Mouse (Mus musculus) intestine, embryonic 14.5 days (tissue): ENCODE results near the gene Wfdc18. TPM values are rescaled to one million over a fixed set of nuclear protein-coding genes. Genes with fewer than 3 reads are reported as not detected.

Source experiments
- ATAC-seq: fragments of 200-750 bp; cut with Nextera tagmentation; replicated peaks from 2 replicates; pipeline ENCODE4 v1.8.0; 2017; ENCODE audit warnings: low read depth, moderate number of reproducible peaks, moderate TSS enrichment, moderate library complexity; ENCODE audit not compliant: low FRiP score, low TSS enrichment
- DNase-seq: peaks from one replicate; pipeline ENCODE4 v3.0.0-alpha.2; 2018; ENCODE audit warnings: low spot score
- H3K27ac ChIP-seq: fragments of 300-500 bp; sonication (generic); 2 replicates; pipeline ENCODE4 v1.5.1; 2014; ENCODE audit warnings: low read depth, mild to moderate bottlenecking, control low read depth
- H3K27me3 ChIP-seq: fragments of 300-500 bp; sonication (generic); replicated peaks from 2 replicates; pipeline ENCODE4 v1.6.1; 2014; ENCODE audit warnings: low read length, control low read depth; ENCODE audit not compliant: control insufficient read depth, insufficient read depth
- H3K36me3 ChIP-seq: fragments of 300-500 bp; sonication (generic); 2 replicates; pipeline ENCODE4 v1.6.1; 2014; ENCODE audit warnings: low read length, control low read depth; ENCODE audit not compliant: control insufficient read depth, insufficient read depth
- H3K4me1 ChIP-seq: fragments of 300-500 bp; sonication (generic); replicated peaks from 2 replicates; pipeline ENCODE4 v1.6.1; 2014; ENCODE audit warnings: low read length, control low read depth, mixed read lengths; ENCODE audit not compliant: control insufficient read depth, insufficient read depth
- H3K4me2 ChIP-seq: fragments of 300-500 bp; sonication (generic); 2 replicates; pipeline ENCODE4 v1.6.1; 2014; ENCODE audit warnings: low read length
- H3K4me3 ChIP-seq: fragments of 300-500 bp; sonication (generic); 2 replicates; pipeline ENCODE4 v1.5.1; 2014; ENCODE audit warnings: low read depth, low read length, control low read depth, mixed read lengths
- H3K9ac ChIP-seq: fragments of 300-500 bp; sonication (generic); 2 replicates; pipeline ENCODE4 v1.6.1; 2014; ENCODE audit warnings: mild to moderate bottlenecking, low read length
- H3K9me3 ChIP-seq: fragments of 300-500 bp; sonication (generic); 2 replicates; pipeline ENCODE4 v1.6.1; 2016; ENCODE audit warnings: low read length, control low read depth; ENCODE audit not compliant: control insufficient read depth
- WGBS: fragments of 180-500 bp; shearing (Covaris S2); extraction: QIAGEN DNeasy Blood & Tissue Kit; methylation state at CpG from one replicate; pipeline ENCODE4 v1.1.7; 2014; 5-methylcytosine and 5-hydroxymethylcytosine counted together
- polyA plus RNA-seq: library from polyadenylated mRNA; unstranded; fragments of >200 nt; fragmentation: Nextera tagmentation; extraction: Ambion mirVana; gene quantifications from 2 replicates; pipeline ENCODE4 v1.2.1, GENCODE M21; 2014

Gene Wfdc18
- polyA plus RNA-seq, 1 experiment from 2014 or later: not detected

DNA sequence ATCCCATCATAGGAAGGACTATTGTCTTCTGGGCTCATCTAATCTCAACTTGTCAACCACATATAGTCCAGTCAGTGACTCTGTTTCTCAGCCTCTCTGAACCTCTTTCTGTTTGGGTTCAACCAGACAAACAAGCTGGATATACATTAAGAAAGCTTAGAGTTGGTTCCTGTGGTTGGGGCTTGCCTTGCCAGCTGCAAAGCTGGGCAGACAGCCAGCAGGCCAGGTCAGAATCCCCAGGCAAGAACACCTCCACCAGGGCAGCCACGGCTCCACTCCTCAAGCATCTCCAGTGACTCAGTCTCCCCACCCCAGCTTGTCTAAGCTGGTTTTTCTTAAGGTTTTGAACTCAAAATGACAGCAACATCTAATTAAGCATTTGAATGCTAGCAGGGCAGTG, 3.9 kb downstream of the Wfdc18 start:
- ATAC-seq (no peak), DNase-seq (no peak)
- H3K4me1 ChIP-seq: no peaks in the 10 kb centered on the region
- no peak overlapping the region for H3K4me2 ChIP-seq
- no peak overlapping the region for H3K9ac ChIP-seq
- no peaks in the 10 kb centered on the region for H3K36me3 ChIP-seq
- no peaks in the 10 kb centered on the region for H3K27me3 ChIP-seq
- no peak overlapping the region for H3K4me3 ChIP-seq
- H3K27ac ChIP-seq: no peak overlapping the region
- 74% methylated on average over 1 of the region's 1 CpGs for WGBS
- H3K9me3 ChIP-seq: no peaks in the 10 kb centered on the region

DNA sequence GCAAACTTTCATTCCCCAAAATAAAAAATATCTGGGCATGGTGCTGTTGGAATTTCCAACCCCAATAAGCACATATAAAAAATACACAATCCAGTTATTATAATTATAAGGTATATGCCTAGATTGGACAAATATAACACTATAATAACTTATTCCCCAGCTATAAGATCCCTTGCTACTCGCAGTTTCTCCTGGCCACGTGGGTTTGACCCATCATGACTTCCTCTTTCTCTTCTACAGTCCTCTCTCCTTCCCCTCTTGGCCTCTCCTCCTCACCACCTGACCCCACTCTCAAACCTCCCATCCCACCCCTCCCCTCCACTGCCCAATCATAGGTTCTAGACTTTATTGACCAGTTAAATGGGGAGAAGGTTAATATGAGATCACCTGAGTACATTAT, 5.1 kb downstream of the Wfdc18 start:
- DNase-seq: no peak
- no peaks in the 10 kb centered on the region for H3K9me3 ChIP-seq
- no peaks in the 10 kb centered on the region for H3K27me3 ChIP-seq
- no peaks in the 10 kb centered on the region for H3K36me3 ChIP-seq
- 76% methylated on average over 2 of the region's 2 CpGs for WGBS
- H3K4me1 ChIP-seq: no peaks in the 10 kb centered on the region
- H3K27ac ChIP-seq: no peak overlapping the region
- H3K9ac ChIP-seq: no peak overlapping the region
- no peak for ATAC-seq
- H3K4me2 ChIP-seq: no peak overlapping the region
- H3K4me3 ChIP-seq: no peak overlapping the region

DNA sequence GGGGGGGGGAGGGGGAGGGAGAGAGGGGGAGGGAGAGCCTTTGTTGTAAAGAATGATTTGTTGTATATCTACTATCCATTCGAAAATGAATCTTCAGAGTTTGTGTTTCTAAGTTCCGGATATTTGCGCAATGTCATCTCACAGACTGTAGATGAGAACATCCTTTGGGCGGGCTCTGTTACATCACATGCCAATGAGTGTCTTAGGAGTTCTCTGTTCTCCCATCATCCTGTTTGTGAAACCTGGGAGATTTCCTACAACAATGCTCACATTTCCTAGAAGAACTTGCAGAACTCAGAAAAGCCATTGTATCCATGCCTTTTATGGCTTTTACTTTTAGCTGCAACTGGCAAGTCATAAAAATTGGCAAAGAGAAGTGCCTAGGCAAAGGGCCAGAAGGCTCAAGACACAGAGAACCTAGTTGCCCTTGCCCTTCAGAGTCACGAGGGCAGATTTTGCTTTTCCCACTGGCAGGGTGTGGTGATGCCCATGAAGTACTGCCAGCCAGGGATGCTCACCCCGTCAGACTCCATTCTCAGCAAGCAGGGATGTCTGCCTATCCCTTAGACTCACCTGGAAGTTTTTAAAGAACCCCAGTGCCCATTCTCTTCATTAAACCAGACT, 8.3 kb downstream of the Wfdc18 start:
- H3K9me3 ChIP-seq: no peaks in the 10 kb centered on the region
- no peak overlapping the region for H3K27ac ChIP-seq
- 88% methylated on average over 6 of the region's 6 CpGs for WGBS
- H3K4me3 ChIP-seq: no peak overlapping the region
- ATAC-seq: no peak
- DNase-seq: no peak
- H3K9ac ChIP-seq: no peak overlapping the region
- no peak overlapping the region for H3K4me2 ChIP-seq
- H3K27me3 ChIP-seq: no peaks in the 10 kb centered on the region
- H3K4me1 ChIP-seq: no peaks in the 10 kb centered on the region
- no peaks in the 10 kb centered on the region for H3K36me3 ChIP-seq

DNA sequence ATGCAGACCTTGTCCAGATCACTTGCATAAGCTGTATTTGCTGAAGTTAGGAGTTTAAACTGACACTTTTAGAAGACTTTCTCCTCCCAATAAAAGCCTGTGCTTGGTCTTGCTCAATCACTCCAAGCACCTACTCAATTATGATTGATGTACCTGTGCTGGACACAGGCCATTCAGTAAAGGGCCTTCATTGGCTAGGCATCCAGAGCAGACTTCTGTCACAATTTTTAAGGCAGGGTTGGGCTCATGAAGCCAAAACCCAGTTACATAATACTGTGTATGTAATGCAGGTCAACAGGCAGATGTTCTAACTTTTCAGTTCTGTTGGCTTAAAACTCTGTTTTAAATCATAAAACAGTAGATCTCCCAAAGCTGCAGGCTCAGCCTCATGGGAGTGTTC, 12.0 kb downstream of the Wfdc18 start:
- no peak for ATAC-seq
- Histone ChIP-seq H3K4me1 (no peaks in the 10 kb centered on the region), H3K36me3 (no peaks in the 10 kb centered on the region), H3K27me3 (no peaks in the 10 kb centered on the region), H3K4me2 (no peak overlapping the region), H3K4me3 (no peak overlapping the region), H3K27ac (no peak overlapping the region), H3K9ac (no peak overlapping the region), H3K9me3 (no peaks in the 10 kb centered on the region)
- no peak for DNase-seq

DNA sequence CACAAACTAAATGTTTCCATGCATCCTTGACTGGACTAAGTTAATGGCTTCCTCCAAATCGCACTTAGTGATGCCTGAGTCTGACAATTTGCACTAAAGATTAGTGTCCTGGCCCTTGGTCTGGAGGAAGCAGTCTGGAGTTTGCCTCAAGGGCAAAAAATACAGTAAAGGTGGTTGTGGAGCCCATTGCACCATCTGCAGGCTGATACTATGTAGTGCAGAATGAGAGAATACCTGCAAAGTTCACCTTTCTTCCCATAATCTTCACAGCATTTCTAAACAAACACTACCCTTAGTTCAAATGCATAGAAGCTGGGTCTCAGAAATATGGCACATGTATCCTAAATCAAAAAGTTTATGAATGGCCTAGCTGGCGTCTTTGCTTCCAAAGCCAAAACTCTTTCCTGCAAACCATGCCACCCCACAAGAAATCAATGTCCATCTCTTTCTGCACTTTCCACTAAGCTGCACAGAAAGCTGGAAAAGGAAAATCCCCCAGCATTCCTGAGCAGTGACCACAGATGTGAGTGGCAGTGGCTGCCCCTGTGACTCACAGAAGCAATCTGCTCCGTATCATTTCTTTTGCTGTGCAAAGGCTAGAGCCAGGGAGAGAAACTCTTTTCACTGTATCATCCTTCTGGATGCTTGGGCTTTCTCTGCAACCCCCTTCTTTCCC, 20.1 kb downstream of the Wfdc18 start:
- Histone ChIP-seq H3K4me2 (no peak overlapping the region), H3K27me3 (no peaks in the 10 kb centered on the region), H3K9me3 (no peaks in the 10 kb centered on the region), H3K36me3 (no peaks in the 10 kb centered on the region), H3K9ac (no peak overlapping the region), H3K27ac (no peak overlapping the region), H3K4me3 (no peak overlapping the region), H3K4me1 (no peaks in the 10 kb centered on the region)
- no peak for DNase-seq
- WGBS: 61% methylated on average over 3 of the region's 3 CpGs
- no peak for ATAC-seq

DNA sequence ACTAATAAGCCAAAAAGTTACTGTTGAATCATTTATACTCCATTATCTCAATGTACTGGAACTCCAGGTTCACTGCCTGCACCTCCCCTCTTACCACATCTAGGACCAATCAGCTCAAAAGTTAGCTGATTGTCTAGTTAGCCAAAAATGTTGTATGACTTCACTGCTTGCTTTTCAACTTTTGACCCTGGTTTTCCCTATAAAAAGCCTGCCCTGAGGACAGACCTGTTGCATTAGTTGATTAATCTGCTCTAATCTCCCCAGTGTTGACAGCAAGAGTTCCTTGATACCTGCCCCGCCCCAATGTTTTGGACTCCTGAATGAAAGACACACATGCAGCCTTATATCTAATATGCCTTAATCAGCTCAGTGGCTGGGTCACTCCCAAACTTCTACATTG, 22.3 kb downstream of the Wfdc18 start:
- H3K36me3 ChIP-seq: no peaks in the 10 kb centered on the region
- no peaks in the 10 kb centered on the region for H3K4me1 ChIP-seq
- ATAC-seq (no peak), DNase-seq (no peak)
- no peak overlapping the region for H3K27ac ChIP-seq
- no peak overlapping the region for H3K4me3 ChIP-seq
- no peak overlapping the region for H3K9ac ChIP-seq
- no peaks in the 10 kb centered on the region for H3K9me3 ChIP-seq
- 87% methylated on average over 1 of the region's 1 CpGs for WGBS
- H3K27me3 ChIP-seq: no peaks in the 10 kb centered on the region
- H3K4me2 ChIP-seq: no peak overlapping the region

DNA sequence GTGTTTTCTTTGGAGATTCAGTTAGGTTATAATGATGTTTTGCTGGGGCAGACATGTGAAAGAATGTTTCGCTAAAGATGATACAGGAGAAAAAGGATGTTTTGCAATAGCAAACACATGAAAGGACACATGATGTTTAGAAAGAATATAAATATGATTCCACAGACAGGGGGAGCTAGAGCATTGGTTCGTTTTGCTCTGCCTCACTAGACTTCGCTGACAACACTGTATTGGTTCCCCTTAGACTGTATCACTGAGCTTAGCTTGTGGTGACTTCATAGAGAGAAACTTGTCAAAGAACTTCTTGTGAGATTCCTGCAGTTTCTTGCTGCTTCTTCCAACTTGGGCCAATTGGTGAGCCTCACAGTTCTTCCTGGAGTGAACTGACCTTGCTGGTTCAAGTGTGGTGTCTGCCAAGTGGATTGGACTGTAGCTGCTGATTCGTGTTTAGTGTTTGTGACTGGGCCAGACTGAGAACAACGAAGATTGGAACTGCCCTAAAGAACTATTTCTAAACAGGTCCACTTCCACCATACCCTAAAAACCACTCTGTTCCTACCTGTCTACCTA, 24.3 kb downstream of the Wfdc18 start:
- H3K36me3 ChIP-seq: no peaks in the 10 kb centered on the region
- H3K9me3 ChIP-seq: no peaks in the 10 kb centered on the region
- peak; percentile 38 for DNase-seq
- H3K4me3 ChIP-seq: no peak overlapping the region
- no peaks in the 10 kb centered on the region for H3K27me3 ChIP-seq
- H3K27ac ChIP-seq: no peak overlapping the region
- H3K9ac ChIP-seq: no peak overlapping the region
- H3K4me2 ChIP-seq: no peak overlapping the region
- WGBS: 76% methylated on average over 5 of the region's 5 CpGs
- ATAC-seq: no peak
- no peaks in the 10 kb centered on the region for H3K4me1 ChIP-seq

DNA sequence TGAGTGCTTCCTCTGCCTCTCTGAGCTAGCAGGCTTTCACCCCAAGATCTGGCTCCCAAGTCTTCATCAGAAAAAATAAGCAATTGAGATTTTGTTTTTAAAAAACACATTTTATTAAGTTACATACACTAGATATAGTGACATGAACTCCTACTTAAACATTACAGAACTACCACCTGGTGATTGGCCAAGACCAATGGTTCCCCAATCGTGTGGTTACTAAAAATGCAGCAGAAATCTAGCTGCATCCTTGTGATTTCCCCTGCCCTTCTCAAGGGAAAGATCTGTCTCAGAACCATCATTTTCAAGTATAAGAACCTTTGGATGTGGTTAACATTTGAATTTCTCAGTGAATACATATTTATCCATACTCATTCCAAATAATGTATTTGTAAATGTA, 25.4 kb downstream of the Wfdc18 start:
- Histone ChIP-seq H3K27me3 (no peaks in the 10 kb centered on the region), H3K4me3 (no peak overlapping the region), H3K4me2 (no peak overlapping the region), H3K9me3 (no peaks in the 10 kb centered on the region), H3K4me1 (no peaks in the 10 kb centered on the region), H3K36me3 (no peaks in the 10 kb centered on the region), H3K9ac (no peak overlapping the region), H3K27ac (no peak overlapping the region)
- DNase-seq (no peak), ATAC-seq (no peak)
- WGBS: 70% methylated on average over 1 of the region's 1 CpGs

DNA sequence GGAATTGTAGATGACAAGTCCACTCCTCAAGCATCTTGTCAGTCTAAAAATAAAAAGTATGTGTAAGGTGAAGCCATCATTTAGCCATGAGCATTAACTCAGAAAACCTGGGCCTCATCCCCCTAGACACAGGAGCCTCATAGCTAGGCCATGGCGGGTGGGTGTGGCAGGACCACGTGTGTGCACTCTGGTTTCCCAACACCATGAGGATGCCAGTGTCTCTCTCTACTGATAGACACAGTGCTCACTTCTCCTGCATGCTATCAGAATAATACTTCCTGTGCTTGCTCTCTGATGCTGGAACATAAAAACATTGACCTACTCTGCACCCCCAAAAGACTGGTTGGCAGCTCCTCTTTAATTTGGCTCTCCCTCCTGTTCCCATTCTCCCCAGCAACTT, 27.1 kb downstream of the Wfdc18 start:
- WGBS: 74% methylated on average over 2 of the region's 2 CpGs
- Histone ChIP-seq H3K4me2 (no peak overlapping the region), H3K4me1 (no peaks in the 10 kb centered on the region), H3K27ac (no peak overlapping the region), H3K4me3 (no peak overlapping the region), H3K9me3 (no peaks in the 10 kb centered on the region), H3K36me3 (no peaks in the 10 kb centered on the region), H3K9ac (no peak overlapping the region), H3K27me3 (no peaks in the 10 kb centered on the region)
- ATAC-seq: no peak
- peak; percentile 12 for DNase-seq
